ENCODE assay signal across 8 mouse cellular contexts in the genomic region with DNA sequence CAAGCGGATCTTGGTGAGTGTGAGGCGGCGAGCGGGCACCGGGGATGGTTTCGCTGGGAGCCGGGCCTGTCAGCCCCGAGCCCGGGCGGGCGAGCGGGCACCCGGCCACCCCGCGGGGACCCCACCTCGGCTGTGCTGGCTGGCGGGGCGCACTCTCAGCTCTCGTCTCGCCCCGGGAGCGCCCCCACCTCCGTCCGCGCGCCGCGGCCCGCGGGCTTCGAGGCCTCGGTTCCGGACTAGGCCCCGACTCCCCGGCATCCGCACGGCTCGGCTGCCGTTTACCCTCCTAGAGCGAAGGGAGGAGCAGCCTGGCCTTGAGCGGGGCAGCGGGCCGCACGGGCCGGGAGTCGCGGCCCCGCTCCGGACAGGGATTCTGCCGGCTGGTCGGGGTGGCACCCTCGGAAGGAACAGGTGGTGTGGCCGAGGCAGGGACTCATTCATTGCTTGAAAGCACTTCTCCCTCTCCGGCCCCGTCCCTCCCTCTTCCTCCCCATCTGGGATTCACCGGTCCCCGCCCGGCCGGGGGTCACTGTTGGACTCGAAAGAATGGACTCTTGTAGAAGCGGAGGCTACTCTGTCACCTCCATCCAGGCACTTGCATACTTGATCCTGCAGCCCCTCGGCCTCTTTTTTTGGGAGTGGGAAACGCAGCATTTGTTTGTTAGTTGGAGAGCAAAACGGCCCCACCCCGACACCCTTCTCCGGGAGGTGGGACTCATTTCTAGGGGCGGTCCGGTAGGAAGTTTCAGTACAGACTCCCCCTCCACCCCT. TPM values are rescaled to one million over a fixed set of nuclear protein-coding genes. Genes with fewer than 3 reads are reported as not detected.
A peak's percentile ranks its signal among the peaks of the same experiment; 100 is the strongest.
DNase-seq lines count a peak whose midpoint lies in the region; ATAC-seq and TF ChIP-seq lines count a peak whose summit lies in the region.

No protein-coding gene starts in this region.

- ATAC-seq in heart, embryonic 13.5 days (ENCODE audit: extremely low read depth, insufficient number of reproducible peaks, low FRiP score, low TSS enrichment) = peak; percentile 40; the same call in 1 of the 2 replicates
- ATAC-seq in lung, embryonic 14.5 days (ENCODE audit: insufficient read depth) = peak; percentile 50
- ATAC-seq in neural tube, embryonic 15.5 days (ENCODE audit: low FRiP score) = peak; percentile 66

- H3K4me1 ChIP-seq in E14TG2a.4 (replicated peaks; ENCODE audit: low read depth, low read length) = peaks cover 62% of the 10 kb centered on the region
- H3K4me1 ChIP-seq in erythroblast, embryonic 14.5 days (ENCODE audit: control insufficient read depth) = peaks cover 61% of the 10 kb centered on the region
- peaks cover 35% of the 10 kb centered on the region for H3K4me1 ChIP-seq in heart, embryonic 13.5 days
- H3K4me1 ChIP-seq in lung, embryonic 14.5 days (ENCODE audit: insufficient read depth) = peaks cover 8% of the 10 kb centered on the region; the same call in 1 of the 2 replicates
- peaks cover 32% of the 10 kb centered on the region for H3K4me1 ChIP-seq in neural tube, embryonic 15.5 days

- peak overlapping the region; percentile 95 for H3K27ac ChIP-seq in heart, embryonic 13.5 days (replicated peaks)
- H3K27ac ChIP-seq in lung, embryonic 14.5 days (ENCODE audit: low read depth) = peak overlapping the region; percentile 96
- H3K27ac ChIP-seq in neural tube, embryonic 15.5 days (replicated peaks) = peak overlapping the region; percentile 92

- WGBS in heart, embryonic 13.5 days = under 1% methylated on average over 66 of the region's 68 CpGs
- under 1% methylated on average over 66 of the region's 68 CpGs for WGBS in lung, embryonic 14.5 days
- under 1% methylated on average over 62 of the region's 68 CpGs for WGBS in neural tube, embryonic 15.5 days

- no peaks in the 10 kb centered on the region for H3K9me3 ChIP-seq in E14TG2a.4 (ENCODE audit: low read length)
- no peaks in the 10 kb centered on the region for H3K9me3 ChIP-seq in erythroblast, embryonic 14.5 days (ENCODE audit: control insufficient read depth, low read length)
- H3K9me3 ChIP-seq in heart, embryonic 13.5 days = no peaks in the 10 kb centered on the region
- no peaks in the 10 kb centered on the region for H3K9me3 ChIP-seq in lung, embryonic 14.5 days (ENCODE audit: low read depth, low read length)
- no peaks in the 10 kb centered on the region for H3K9me3 ChIP-seq in neural tube, embryonic 15.5 days (replicated peaks)

- no peaks in the 10 kb centered on the region for H3K27me3 ChIP-seq in E14TG2a.4 (ENCODE audit: insufficient read depth, low read length)
- no peaks in the 10 kb centered on the region for H3K27me3 ChIP-seq in erythroblast, embryonic 14.5 days (ENCODE audit: control insufficient read depth)
- no peaks in the 10 kb centered on the region for H3K27me3 ChIP-seq in heart, embryonic 13.5 days (replicated peaks)
- no peaks in the 10 kb centered on the region for H3K27me3 ChIP-seq in lung, embryonic 14.5 days (ENCODE audit: insufficient read depth, low read length)
- no peaks in the 10 kb centered on the region for H3K27me3 ChIP-seq in neural tube, embryonic 15.5 days (replicated peaks)

- peak overlapping the region; percentile 97 for H3K4me3 ChIP-seq in E14TG2a.4 (replicated peaks; ENCODE audit: low read length)
- H3K4me3 ChIP-seq in erythroblast, embryonic 14.5 days (replicated peaks) = peak overlapping the region; percentile 73
- H3K4me3 ChIP-seq in heart, embryonic 13.5 days = peak overlapping the region; percentile 99
- H3K4me3 ChIP-seq in lung, embryonic 14.5 days (ENCODE audit: low read depth, low read length) = peak overlapping the region; percentile 99
- peak overlapping the region; percentile 98 for H3K4me3 ChIP-seq in neural tube, embryonic 15.5 days (replicated peaks)

- peak overlapping the region; percentile 99 for H3K9ac ChIP-seq in heart, embryonic 13.5 days
- peak overlapping the region; percentile 99 for H3K9ac ChIP-seq in lung, embryonic 14.5 days
- peak overlapping the region; percentile 85 for H3K9ac ChIP-seq in neural tube, embryonic 15.5 days (replicated peaks)

- H3K36me3 ChIP-seq in E14TG2a.4 (ENCODE audit: insufficient read depth, low read length) = peaks cover 41% of the 10 kb centered on the region
- H3K36me3 ChIP-seq in erythroblast, embryonic 14.5 days (ENCODE audit: control insufficient read depth) = peaks cover 22% of the 10 kb centered on the region
- no peaks in the 10 kb centered on the region; the same call in 1 of the 2 replicates for H3K36me3 ChIP-seq in heart, embryonic 13.5 days
- H3K36me3 ChIP-seq in lung, embryonic 14.5 days (ENCODE audit: insufficient read depth) = no peaks in the 10 kb centered on the region
- no peaks in the 10 kb centered on the region for H3K36me3 ChIP-seq in neural tube, embryonic 15.5 days

- H3K4me2 ChIP-seq in heart, embryonic 13.5 days = peak overlapping the region; percentile 86
- H3K4me2 ChIP-seq in lung, embryonic 14.5 days = peak overlapping the region; percentile 83
- peak overlapping the region; percentile 86 for H3K4me2 ChIP-seq in neural tube, embryonic 15.5 days

- peak; percentile 65 to 72 for DNase-seq in adrenal gland, postnatal 36 days
- DNase-seq in kidney, postnatal 10 days = peak; percentile 72
- DNase-seq in lung, embryonic 14.5 days = peak; percentile 49
- peak; percentile 57 to 69 for DNase-seq in thymus, postnatal 36 days

- TF ChIP-seq CTCF in E14TG2a.4 (conservative IDR thresholded peaks at IDR 0.05; ENCODE audit: low read length) = no peak
- TF ChIP-seq CTCF in lung, embryonic 14.5 days (IDR thresholded peaks at IDR 0.05; ENCODE audit: low read depth) = no peak

RNA-seq across cellular contexts. Expression of gene Naa15, which starts 1.6 kb away (rescaled TPM):
- 10 to 100 TPM; 54.2 to 54.9 TPM for total RNA-seq in adrenal gland, postnatal 36 days (2021)
- polyA plus RNA-seq in erythroblast, embryonic 14.5 days (2012) = 1.2 TPM in 2 replicates
- polyA plus RNA-seq in heart, embryonic 13.5 days (2015; fragmentation: Nextera tagmentation; extraction: Ambion mirVana) = 35.7 and 44.6 TPM in 2 replicates
- polyA plus RNA-seq in lung, embryonic 14.5 days (2014; fragmentation: Nextera tagmentation; extraction: Ambion mirVana) = 45.4 and 49.5 TPM in 2 replicates
- 40.6 and 42.8 TPM in 2 replicates for polyA plus RNA-seq in neural tube, embryonic 15.5 days (2015; fragmentation: Nextera tagmentation; extraction: Ambion mirVana)

RNA-seq across cellular contexts. Expression of gene Ndufc1, which starts 7.8 kb away (rescaled TPM):
- 100 to 1,000 TPM; 743 to 842 TPM for total RNA-seq in adrenal gland, postnatal 36 days (2021)
- polyA plus RNA-seq in erythroblast, embryonic 14.5 days (2012) = 4.2 and 5.7 TPM in 2 replicates
- polyA plus RNA-seq in heart, embryonic 13.5 days (2015; fragmentation: Nextera tagmentation; extraction: Ambion mirVana) = 1,322 and 1,484 TPM in 2 replicates
- 650 and 732 TPM in 2 replicates for polyA plus RNA-seq in lung, embryonic 14.5 days (2014; fragmentation: Nextera tagmentation; extraction: Ambion mirVana)
- polyA plus RNA-seq in neural tube, embryonic 15.5 days (2015; fragmentation: Nextera tagmentation; extraction: Ambion mirVana) = 784 and 883 TPM in 2 replicates

RNA-seq across cellular contexts. Expression of gene Mgarp, which starts 20.0 kb away (rescaled TPM):
- total RNA-seq in adrenal gland, postnatal 36 days (2021) = 1,000 to 10,000 TPM in 1 of 2 experiments, 100 to 1,000 TPM in 1; 736 to 1,311 TPM
- polyA plus RNA-seq in erythroblast, embryonic 14.5 days (2012) = 0.08 TPM in 2 replicates
- polyA plus RNA-seq in heart, embryonic 13.5 days (2015; fragmentation: Nextera tagmentation; extraction: Ambion mirVana) = 11.7 and 12.2 TPM in 2 replicates
- 2.7 and 3.6 TPM in 2 replicates for polyA plus RNA-seq in lung, embryonic 14.5 days (2014; fragmentation: Nextera tagmentation; extraction: Ambion mirVana)
- 0.81 and 1.4 TPM in 2 replicates for polyA plus RNA-seq in neural tube, embryonic 15.5 days (2015; fragmentation: Nextera tagmentation; extraction: Ambion mirVana)

Comparison
In these comparisons a context has a peak if more than half of its experiments do, and no peak if none do; other contexts are left out.
1. Peak in every context shown above with its lines: DNase-seq, ATAC-seq, H3K4me3 ChIP-seq and H3K27ac ChIP-seq.
2. RNA of gene Naa15, which starts 1.6 kb away (polyA plus RNA-seq): 45.4 to 49.5 TPM in lung, embryonic 14.5 days, 40.6 to 42.8 TPM in neural tube, embryonic 15.5 days and 35.7 to 44.6 TPM in heart, embryonic 13.5 days; 1.2 TPM in erythroblast, embryonic 14.5 days; every median in the first group is over 10 times any median in the second.
3. RNA of gene Ndufc1, which starts 7.8 kb away (polyA plus RNA-seq): 1,322 to 1,484 TPM in heart, embryonic 13.5 days, 784 to 883 TPM in neural tube, embryonic 15.5 days and 650 to 732 TPM in lung, embryonic 14.5 days; 4.2 to 5.7 TPM in erythroblast, embryonic 14.5 days; every median in the first group is over 10 times any median in the second.